Mouse (Mus musculus) liver, embryonic 14.5 days (tissue): ENCODE measurements around the gene Znrd1as.

ENCODE experiments used
- CTCF ChIP-seq: IDR thresholded peaks from 2 replicates; pipeline ENCODE4 v1.5.1; 2016; ENCODE audit warnings: antibody characterized with exemption, low read depth, control low read depth
- EP300 ChIP-seq: IDR thresholded peaks from 2 replicates; pipeline ENCODE4 v1.6.1; 2016; ENCODE audit warnings: antibody characterized with exemption, low read depth

DNA sequence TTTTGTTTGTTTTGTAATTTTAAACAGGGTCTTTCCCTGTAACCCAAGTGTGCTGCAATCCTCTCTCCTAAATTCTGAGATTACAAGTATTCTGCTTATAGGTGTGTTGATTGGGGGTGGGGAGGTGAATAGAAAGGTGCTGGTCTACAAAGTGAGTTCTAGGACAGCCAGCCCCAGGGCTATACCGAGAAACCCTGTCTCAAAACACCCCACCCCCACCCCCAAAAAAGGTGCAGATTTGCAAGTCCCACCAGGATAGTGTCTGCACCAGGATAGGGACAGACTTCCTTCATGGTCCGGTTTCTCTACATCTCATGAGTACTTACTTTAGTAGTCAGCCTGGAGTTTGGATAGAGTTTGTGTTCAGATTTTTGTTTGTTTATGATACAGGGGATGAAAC, 40.1 kb downstream of the Znrd1as start:
- TF ChIP-seq CTCF (no peak), EP300 (no peak)
